Mouse (Mus musculus): ENCODE measurements around the gene Slc4a2.

Gene Slc4a2

DNA sequence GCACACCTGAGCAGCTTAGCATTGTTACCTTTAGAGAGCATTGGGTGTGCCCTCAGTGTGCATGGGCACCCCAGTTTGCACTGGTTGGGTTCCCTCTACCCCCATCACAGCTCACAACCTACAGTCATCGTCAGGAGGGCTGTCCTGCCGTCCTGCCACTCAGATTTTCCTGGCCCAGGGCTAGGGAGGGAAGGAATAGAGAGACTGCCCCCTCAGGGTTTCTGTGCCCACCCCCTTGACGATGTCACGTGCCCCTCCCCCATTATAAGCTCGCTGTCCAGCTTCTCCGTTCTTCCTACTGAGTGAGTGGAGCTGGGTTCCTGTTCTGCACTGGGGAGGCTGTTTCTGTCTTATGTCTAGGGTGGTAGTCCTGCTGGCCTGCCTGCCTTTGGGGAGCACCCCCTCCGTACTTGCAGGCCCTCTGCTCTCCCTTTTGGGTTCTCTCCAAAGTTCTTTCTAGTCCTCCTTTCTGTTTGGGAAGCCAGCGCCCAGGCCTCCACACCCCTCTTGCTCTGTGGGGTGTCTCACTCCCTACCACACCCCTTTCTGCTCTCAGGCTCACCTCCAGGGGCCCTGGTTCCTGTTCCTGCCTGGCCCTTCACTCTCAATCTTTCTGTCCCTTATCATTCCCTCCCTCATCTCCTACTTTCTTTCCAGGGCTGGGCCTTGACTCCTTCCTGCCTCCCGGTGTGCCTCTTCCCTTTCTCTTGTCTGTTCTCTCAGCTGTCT, 3.1 kb downstream of the Slc4a2 start:
- no peak for DNase-seq (ENCODE audit: low read depth, low spot score)

DNA sequence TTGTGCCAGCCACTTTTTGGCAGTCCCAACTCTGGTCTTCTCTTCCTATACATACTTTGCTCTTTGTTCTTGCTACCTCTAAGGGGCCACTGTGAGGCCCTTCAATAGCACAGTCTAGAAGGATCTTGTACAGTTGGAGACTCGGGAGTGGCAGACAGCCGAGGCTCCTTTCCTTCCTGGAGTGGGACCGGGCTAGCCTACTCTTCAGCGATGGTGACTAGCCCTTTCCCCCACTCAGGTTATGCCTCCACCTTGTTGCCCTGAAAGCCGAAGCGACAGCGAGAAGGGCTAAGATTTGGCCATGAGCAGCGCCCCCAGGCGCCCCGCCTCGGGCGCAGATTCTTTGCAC, 3.6 kb downstream of the Slc4a2 start:
- no peak for DNase-seq (ENCODE audit: low read depth, low spot score)

DNA sequence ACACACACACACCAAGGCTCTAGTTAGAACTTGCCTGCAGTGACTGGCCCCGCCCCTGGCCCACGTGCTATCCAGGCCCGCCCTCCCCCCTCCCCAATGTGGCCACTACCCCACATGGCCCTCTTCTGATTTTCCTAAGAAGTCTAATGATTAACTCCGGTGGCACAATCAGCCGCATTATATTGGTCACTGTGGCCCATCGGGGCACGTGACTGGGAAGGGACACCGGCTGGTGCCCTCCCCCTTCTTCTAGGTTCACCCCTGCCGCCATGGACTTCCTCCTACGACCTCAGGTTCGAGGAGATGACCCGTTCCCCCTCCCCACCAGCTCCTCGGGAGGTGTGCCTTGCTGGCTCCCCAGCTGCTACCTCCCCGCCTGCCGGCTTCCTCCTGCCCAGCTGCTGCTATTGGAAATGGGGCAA, 4.4 kb downstream of the Slc4a2 start:
- peak; percentile 47 for DNase-seq (ENCODE audit: low read depth, low spot score)

DNA sequence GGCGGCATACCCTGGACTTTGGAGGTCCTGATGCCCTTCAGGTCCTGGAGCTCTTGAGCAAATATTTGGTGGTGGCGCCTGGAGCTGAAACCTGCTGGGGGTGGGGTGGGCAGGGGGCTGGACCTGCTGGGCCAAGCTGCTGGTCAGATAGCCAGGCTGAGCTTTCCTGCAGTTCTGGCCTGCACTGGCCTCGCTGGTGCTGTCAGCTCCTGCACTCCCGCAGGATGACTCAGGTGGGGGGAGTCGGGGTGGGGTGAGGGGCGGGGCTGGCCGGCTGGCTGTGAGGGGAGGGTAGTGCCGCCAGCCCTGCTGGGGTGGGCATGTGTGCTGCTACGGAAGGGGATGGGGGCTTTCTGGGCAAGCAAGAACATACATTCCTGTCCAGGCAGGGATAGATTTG, 5.0 kb downstream of the Slc4a2 start:
- DNase-seq (ENCODE audit: low read depth, low spot score), result no peak

DNA sequence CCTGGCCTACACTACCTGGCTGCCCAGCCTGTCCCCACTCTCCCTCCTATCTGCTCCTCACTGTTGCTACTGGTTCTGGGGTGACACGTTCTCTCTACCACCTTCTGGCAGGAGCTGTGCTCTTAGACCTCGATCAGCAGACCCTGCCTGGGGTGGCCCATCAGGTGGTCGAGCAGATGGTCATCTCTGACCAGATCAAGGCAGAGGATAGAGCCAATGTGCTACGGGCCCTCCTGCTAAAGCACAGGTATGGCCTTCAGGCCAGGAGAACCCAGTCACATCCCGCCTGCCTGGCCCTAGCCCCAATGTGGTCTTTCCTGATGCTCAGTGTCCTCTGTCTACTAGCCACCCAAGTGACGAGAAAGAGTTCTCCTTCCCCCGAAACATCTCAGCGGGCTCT, 10.4 kb downstream of the Slc4a2 start:
- no peak for DNase-seq (ENCODE audit: low read depth, low spot score)

DNA sequence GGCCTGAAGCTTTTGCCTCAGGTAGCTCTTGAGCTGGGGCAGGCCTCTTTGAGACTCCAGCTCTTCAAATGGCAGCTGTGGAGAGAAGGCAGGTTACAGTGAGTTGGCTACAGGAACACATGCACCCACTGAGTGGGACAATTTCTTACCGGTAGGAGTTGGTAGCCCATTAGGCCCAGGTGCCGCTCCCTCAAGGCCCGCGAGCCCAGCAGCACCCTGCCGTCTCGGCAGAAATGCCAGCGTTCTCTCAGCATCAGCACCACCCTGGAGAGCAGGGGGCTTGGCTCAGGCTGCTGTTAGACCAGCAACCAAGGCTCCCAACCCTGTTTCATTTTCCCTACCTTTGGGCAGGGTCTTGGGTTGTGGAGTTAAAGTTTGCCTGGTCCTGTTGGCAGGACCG, 17.6 kb downstream of the Slc4a2 start:
- no peak for DNase-seq (ENCODE audit: low read depth, low spot score)

DNA sequence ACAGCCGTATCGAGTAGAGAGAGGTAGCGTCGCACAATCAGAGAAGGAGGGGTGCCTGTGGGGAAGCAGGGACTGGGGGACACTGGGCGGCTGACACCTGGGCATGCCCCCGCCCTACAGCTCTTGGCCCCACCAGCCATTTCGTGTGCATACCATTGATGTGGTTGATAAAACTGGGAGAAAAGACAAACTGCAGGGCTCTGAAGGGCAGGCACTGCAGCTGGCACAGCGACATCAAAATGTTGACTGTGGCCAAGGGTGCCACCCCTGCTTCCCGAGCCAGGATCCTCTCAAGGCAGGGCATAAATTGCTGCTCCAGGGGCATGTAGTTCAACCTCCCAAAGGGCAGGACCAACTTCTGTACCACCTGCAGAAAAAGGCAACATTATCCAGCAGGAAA, 18.4 kb downstream of the Slc4a2 start:
- no peak for DNase-seq (ENCODE audit: low read depth, low spot score)

DNA sequence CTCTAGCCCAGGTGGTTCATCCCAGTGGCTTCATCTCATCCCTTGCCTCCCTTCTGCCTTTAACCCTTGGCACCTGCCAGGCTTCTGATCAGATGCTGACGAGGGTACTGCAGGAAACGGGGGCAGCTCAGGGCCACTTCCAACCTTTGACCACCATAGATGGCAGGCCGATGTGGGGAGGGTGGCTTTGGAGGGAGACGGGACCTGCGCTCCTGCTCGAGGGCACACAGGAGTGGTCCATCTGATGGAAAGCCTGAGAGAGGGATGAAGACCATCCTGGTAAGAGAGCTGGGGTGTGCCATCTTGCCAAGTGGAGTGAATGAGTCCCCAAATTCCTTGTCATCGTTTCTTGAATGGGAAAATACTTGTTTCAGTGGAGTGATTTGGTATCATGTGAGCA, 19.6 kb downstream of the Slc4a2 start:
- no peak for DNase-seq (ENCODE audit: low read depth, low spot score)

DNA sequence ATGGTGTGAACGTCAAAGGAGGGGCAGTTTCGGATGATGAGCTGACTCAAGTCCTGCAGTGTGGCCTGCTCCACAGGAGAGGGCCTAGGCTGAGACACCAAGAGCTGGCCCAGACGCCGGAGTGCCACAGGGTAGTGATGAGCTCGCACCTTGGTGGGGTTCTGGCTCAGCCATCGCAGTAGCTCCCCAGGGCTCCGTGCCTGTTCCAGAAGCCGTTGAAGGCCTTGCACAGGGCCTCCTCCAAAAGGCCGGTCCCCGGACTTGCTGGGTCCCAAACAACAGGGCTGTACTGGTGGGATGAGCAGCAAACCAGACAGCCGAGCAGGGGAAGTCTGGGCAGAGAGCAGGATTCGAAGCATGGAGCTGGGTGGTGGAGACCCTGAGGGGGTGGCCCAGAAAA, 20.3 kb downstream of the Slc4a2 start:
- no peak for DNase-seq (ENCODE audit: low read depth, low spot score)

DNA sequence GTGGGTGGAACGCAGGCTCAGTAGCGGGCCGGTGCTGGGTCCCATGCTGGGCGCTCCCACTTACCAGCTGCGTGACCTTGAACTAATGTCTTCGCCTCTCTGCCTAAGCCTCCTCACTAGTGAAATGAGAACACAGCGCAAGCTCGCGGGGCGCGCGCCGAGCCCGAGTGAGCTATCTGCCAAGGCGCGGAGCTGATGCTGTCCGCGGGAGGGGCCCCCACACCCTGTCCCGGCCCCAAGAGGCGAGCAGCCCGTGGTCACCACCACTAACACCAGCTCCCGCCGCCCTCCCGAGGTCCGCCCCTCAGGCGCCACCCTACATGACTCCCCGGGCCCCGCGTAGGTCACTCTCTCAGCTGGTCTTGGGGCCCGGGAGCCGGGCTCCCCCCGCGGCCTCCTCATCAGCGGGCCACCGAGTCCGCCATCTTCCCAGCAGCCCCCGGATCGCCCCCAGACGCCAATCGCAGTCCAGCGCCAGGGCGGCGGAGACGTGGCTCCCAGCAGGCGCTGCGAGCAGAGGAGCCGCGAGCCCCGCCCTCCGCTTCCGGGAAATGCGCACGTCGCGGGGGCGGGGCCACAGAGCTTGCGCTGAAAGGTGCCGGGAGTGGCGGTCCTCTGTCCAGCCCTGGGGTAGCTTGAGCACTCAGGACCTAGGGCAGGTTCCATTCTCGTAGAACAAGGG, 21.2 kb downstream of the Slc4a2 start, which contains the start of gene Fastk:
Gene Fastk (minus strand): TSS at position 542 of the 682 bp plus-strand sequence.
- DNase-seq (ENCODE audit: low read depth, low spot score), result peak; percentile 92

DNA sequence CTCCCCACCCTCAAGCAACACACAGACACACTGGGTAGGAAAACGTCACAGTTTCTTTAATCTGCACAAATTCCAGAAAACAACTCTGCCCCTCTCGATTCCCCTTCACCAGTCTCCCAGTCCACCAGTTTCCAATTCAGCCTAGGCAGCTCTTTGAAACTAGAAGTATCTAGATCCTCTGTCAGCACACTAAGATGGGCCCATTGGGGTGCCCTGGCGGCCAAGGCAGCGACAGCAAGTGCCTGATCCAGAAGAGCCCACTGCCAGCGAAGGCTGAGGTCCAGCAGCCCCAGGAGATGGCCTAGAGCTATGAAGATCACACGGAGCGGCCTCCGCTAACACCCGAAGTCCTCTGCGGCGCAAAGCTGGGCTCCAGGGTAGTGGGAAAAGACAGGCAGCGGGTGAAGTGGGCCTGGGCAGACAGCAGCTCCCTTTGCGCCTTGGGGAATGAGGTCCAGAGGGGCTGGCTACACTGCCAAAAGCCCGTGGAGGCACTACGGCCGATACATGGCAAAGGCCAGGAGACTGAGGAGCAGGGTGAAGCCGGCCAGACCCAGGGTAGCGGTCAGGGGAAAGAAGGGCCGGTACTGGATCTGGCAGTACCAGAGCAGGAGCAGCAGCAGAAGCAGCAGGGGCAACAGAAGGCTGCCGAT, 21.9 kb downstream of the Slc4a2 start:
- DNase-seq (ENCODE audit: low read depth, low spot score), result no peak

DNA sequence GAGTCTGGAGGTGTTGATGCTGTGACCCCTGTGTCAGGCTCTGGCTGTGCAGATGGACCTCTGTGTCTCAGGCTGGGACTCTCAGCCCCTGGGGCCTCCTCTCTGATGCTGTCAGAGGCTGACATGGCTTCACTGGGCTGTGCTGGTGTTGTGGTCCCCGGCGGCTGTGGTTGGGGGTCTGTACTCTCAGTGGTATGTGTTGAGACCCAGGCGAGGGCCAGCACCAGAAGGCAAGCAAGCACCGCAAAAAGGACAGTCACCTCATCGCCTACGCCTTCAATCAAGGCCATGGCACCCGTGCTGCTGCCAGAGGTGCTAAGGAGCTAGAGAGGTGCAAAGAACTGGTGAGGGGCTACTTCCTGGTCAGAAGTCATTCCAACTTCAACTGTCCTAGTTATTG, 23.0 kb downstream of the Slc4a2 start:
- no peak for DNase-seq (ENCODE audit: low read depth, low spot score)

DNA sequence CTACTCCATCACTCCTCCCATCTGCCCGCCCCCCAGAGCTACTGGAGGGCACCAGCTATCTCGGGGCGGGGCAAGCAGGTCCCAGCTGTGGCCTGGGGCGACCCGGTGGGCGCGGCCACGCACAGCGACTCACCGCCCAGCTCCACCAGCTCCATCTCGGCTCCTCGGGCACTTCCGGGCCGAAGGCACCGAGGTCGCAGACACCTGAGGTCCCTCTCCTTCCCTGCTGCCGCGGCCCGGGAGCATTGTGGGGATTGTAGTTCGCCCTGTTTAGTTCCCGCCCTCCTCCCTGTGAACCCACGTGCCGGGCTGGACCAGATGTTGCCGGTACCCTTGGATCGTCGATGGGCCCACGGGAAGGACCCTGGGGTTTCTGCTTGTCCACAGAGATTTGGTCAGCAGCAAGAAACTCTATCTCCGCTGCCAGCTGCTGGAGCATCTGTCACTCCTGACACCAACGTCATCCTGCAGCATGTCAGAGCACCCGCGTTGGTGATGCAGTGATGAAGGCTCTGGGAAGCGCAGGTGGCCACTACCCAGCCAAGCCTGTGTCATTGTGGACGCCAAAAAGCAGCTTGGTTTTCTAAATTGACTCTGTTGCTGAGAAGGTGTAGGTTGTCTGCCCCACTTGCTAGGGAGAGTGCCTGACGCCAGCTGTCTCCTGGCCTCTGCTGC, 24.1 kb downstream of the Slc4a2 start, which contains the start of gene Tmub1:
Gene Tmub1 (minus strand): TSS at position 231 of the 675 bp plus-strand sequence.
- peak; percentile 87 for DNase-seq (ENCODE audit: low read depth, low spot score)

DNA sequence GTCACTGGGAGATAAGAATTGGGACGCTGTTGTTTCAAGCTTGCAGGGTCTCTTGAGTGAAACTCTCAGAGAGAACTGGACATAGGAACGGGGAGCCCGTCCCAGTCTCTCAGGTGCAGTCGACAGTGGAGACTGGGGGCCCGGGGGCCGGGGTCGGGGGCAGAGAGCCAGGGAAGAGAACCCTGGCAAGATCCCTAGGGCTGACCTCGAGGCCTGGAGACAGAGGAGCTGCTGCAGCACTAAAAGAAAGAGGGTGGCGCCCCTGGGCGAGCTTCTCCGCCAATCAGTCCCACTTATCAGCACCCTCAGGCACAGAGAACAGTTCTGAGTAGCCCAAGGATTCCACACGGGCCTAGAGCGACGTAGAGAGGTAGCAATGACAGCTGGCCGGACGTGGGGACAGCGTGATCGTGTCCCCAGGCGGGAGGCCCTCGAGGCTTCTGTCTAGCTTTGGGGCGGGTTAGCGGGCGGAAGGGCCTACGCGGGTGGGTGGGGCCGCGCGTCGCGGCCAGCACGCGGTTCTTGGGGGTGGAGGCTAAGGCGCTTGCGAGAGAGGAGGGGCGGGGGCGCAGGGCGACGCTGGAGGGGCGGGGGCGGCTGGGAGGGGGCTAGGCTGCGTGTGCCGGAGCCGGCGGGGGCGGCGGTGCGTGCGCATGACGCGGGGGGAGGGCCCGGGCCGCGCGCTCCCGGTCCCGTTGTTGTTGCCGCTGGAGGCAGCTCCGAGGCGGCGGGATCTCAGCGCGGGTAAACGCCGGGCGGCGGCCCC, 27.8 kb downstream of the Slc4a2 start:
- peak; percentile 91 for DNase-seq (ENCODE audit: low read depth, low spot score)

DNA sequence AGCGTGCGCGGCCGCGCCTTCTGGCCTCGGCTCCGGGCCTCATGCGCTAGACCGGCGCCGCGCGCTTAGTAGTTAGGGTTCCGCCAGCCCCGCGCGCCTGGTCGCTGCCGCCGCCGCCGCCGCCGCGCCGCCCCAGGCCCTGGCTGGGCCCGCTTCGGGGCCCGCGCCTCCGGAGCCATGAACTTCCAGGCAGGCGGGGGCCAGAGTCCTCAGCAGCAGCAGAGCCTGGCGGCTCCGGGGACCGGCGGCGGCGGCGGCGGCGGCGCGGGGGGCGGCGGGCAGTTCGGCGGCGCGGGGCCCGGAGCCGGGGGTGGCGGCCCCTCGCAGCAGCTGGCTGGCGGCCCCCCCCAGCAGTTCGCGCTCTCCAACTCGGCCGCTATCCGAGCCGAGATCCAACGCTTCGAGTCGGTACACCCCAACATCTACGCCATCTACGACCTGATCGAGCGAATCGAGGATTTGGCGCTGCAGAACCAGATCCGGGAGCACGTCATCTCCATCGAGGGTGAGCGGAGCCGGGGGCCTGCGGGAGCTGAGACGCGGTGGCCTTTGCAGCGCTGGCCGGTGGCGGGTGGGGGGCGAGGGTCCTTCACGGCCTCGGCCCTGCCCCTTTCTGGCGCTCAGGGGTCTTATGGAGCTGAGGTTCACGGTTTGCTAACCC, 28.5 kb downstream of the Slc4a2 start, which contains the start of gene Agap3:
Gene Agap3 (plus strand): TSS at position 148 of the 661 bp plus-strand sequence.
- peak; percentile 42 for DNase-seq (ENCODE audit: low read depth, low spot score)

DNA sequence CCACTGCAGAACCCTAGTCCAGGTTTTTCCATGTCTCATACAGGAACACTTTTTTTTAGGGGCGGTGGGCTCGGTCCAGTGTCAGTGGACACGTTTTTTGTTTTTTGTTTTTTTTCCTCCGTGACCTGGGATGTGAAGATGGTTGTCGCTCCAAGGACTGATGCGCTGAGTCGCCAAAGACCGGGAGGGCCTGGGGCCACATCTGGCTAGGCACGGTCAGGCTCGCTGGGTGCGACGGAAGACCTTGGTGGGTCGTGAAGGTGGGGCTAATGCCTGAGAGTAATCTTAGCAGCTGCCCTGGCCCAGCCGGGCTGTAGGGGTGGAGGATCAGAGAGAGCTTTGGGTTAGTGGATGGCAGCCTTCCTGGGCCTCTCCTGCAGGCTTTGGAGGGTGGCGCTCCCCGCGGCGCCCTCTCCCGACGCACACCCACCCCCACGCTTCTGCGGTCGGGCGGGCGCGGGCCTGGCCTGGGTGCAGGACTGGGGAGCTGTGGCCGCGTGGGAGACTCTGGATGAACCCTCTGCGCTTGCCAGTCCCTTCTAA, 29.1 kb downstream of the Slc4a2 start:
- DNase-seq (ENCODE audit: low read depth, low spot score), result peak; percentile 30

DNA sequence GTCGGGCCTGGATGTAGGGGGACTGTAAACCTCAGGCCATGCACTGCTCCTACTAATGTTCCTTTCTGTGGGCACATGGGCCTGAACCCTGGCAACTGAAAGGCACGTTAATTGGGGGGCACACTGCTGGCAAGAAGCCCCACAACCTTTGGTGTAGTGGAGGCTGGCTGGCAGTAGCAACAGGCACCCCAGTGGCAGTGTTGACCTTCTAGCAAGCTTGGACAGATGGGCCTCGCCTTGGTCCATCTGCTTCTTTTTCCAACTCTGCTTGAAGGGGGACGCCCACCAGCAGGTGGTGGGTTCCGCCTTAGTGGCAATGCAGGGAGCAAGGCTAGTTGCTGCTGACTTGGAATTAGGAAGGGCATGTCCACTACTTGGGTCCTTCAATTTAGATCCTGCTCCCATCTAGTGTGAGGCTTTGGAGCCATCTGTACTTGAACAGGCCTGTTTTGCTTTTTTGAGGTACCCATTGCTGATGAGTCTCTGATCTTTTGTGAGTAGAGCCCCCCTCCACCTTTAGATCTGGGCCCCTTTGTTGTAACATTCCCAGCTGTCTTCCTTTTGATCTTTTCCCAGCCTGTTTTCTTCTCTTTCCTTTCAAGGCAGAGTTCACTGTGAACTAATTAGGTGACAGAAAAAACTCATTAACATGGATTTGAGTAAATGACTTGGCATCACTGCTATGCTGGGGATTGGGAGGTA, 29.8 kb downstream of the Slc4a2 start:
- DNase-seq (ENCODE audit: low read depth, low spot score), result peak; percentile 44

DNA sequence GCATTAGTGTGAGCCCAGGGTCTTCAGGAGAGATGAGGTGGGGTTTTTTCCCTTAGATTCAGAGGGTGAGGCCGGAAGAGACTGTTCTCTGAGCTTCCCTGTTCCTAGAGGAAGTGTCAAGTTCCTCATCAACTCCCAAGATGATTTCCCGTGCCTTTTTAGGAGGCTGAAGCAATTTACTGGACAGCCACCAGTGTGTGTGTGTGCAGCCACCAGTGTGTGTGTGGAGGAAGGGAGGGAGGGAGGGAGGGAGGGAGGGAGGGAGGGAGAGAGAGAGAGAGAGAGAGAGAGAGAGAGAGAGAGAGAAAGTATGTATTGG, 30.3 kb downstream of the Slc4a2 start:
- no peak for DNase-seq (ENCODE audit: low read depth, low spot score)

DNA sequence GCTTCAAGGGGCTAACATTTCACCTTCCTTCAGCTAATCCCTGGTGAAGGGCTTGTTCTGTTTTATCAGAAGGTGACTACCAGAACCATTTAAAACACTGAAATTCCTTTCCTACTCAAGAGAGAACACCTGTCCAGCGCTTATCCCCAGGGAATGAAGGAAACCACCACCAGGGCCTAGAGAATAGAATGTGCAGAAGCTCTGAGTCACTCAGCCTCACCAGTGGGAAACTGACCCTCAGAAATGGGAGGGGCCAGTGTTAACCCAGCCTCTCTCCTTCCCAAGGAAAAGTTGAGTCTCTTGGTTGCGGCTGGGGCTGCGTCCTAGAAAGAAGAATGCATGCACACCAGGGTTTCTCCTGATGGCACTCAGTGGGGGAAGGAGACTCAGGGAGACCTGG, 31.4 kb downstream of the Slc4a2 start:
- no peak for DNase-seq (ENCODE audit: low read depth, low spot score)

DNA sequence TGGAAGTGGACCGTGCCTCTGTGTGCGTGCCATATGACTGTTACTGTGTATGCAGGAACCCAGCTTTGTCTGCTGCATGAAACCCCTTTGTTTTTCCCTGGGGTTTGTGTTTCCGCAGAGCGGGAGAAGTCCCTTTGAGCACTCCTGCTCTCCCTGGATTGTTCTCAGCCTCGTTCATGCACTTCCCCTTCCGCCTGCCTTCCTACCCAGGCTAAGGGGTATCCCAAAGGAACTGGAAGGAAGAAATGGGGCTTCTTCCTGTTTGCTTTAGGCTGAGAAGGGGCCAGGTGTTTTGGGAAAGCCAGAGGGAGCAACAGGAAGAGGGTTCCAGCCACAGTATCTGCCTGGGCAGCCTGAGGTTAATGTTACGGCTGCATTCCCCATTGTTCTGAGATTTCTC, 32.0 kb downstream of the Slc4a2 start:
- DNase-seq (ENCODE audit: low read depth, low spot score), result no peak
